Mouse (Mus musculus): Measurements from ENCODE around the gene S1pr2.

S1pr2 gene

GRCm38 (mm10) chr9:20976216-20976960, at the start of gene S1pr2:
S1pr2 (minus strand) TSS chr9:20976781.
- DNase-seq (ENCODE audit: low read depth, low spot score): peak; percentile 94

GRCm38 (mm10) chr9:21025258-21025810, 48.8 kb upstream of the S1pr2 start:
- DNase-seq (ENCODE audit: low read depth, low spot score): no peak

GRCm38 (mm10) chr9:21022726-21023125, 46.1 kb upstream of the S1pr2 start:
- no peak for DNase-seq (ENCODE audit: low read depth, low spot score)

- peak; percentile 62 for DNase-seq (ENCODE audit: low read depth, low spot score)
These were observed 45.7 kb upstream of the S1pr2 start for GRCm38 (mm10) chr9:21022288-21022687.

GRCm38 (mm10) chr9:21021363-21021762, 44.8 kb upstream of the S1pr2 start:
- DNase-seq (ENCODE audit: low read depth, low spot score): no peak

- DNase-seq (ENCODE audit: low read depth, low spot score): no peak
These were observed 42.0 kb upstream of the S1pr2 start for GRCm38 (mm10) chr9:21018600-21018999.

- DNase-seq (ENCODE audit: low read depth, low spot score): no peak
These were observed 40.6 kb upstream of the S1pr2 start for GRCm38 (mm10) chr9:21017177-21017575.

- DNase-seq (ENCODE audit: low read depth, low spot score): peak; percentile 56
These were observed 40.0 kb upstream of the S1pr2 start for GRCm38 (mm10) chr9:21016331-21017176.

GRCm38 (mm10) chr9:21015571-21016130, 39.1 kb upstream of the S1pr2 start, which contains the start of gene Icam1:
Icam1 (plus strand) TSS chr9:21015985.
- DNase-seq (ENCODE audit: low read depth, low spot score): peak; percentile 83

GRCm38 (mm10) chr9:21014691-21015570, 38.4 kb upstream of the S1pr2 start:
- peak; percentile 93 for DNase-seq (ENCODE audit: low read depth, low spot score)

- DNase-seq (ENCODE audit: low read depth, low spot score): no peak
These were observed 35.8 kb upstream of the S1pr2 start for GRCm38 (mm10) chr9:21012368-21012767.

GRCm38 (mm10) chr9:21011846-21012312, 35.3 kb upstream of the S1pr2 start:
- DNase-seq (ENCODE audit: low read depth, low spot score): no peak

- DNase-seq (ENCODE audit: low read depth, low spot score): peak; percentile 58
These were observed 34.5 kb upstream of the S1pr2 start for GRCm38 (mm10) chr9:21010939-21011541.

GRCm38 (mm10) chr9:21010362-21010761, 33.8 kb upstream of the S1pr2 start:
- no peak for DNase-seq (ENCODE audit: low read depth, low spot score)

- peak; percentile 57 for DNase-seq (ENCODE audit: low read depth, low spot score)
These were observed 31.4 kb upstream of the S1pr2 start for GRCm38 (mm10) chr9:21008007-21008406.

- DNase-seq (ENCODE audit: low read depth, low spot score): no peak
These were observed 30.9 kb upstream of the S1pr2 start for GRCm38 (mm10) chr9:21007313-21007952.

GRCm38 (mm10) chr9:21002627-21003551, 26.3 kb upstream of the S1pr2 start, which contains the start of gene Mrpl4:
Mrpl4 (plus strand) TSS chr9:21002738.
- DNase-seq (ENCODE audit: low read depth, low spot score): peak; percentile 92

- DNase-seq (ENCODE audit: low read depth, low spot score): no peak
These were observed 25.7 kb upstream of the S1pr2 start for GRCm38 (mm10) chr9:21002270-21002626.
